In the genomic region with DNA sequence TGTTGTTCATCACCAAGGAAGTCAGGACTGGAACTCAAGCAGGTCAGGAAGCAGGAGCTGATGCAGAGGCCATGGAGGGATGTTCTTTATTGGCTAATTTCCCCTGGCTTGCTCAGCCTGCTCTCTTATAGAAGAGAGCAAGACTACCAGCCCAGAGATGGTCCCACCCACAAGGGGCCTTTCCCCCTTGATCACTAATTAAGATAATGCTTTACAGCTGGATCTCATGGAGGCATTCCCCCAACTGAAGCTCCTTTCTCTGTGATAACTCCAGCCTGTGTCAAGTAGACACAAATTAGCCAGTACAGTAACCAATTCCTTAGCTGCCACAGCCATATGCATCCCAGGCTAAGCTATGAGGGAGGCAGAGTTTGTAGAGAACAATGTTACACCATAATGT, we compare ENCODE assay signal across 13 mouse cellular contexts. TPM values are rescaled to one million over a fixed set of nuclear protein-coding genes. Genes with fewer than 3 reads are reported as not detected.
DNase-seq lines count a peak whose midpoint lies in the region; ATAC-seq lines count a peak whose summit lies in the region.
"Not testable (repeated sequence)": the region's sequence is repeated elsewhere in the genome, so short reads cannot be mapped to it uniquely, and the experiment has no call there.
"Had no signal": no experiment of that assay in that cellular context is flagged by ENCODE, and none has a peak within 500 bp of the region (broad histone marks: within the 10 kb centered on the region; RNA-seq: fewer than 3 reads in every experiment).

No protein-coding gene starts in this region.

- not testable (repeated sequence) for H3K9ac ChIP-seq in heart, embryonic 11.5 days (ENCODE audit: low read depth, low read length); intestine, embryonic 15.5 days; limb, embryonic 13.5 days; liver, embryonic 16.5 days (ENCODE audit: low read depth, low read length)
- H3K9ac ChIP-seq in midbrain, embryonic 13.5 days (replicated peaks), result 0 out of 2 replicates have a peak overlapping the region, but pooled peaks have one; percentile 32

- H3K4me2 ChIP-seq in heart, embryonic 11.5 days, result peak overlapping the region; percentile 60
- peak overlapping the region; percentile 64; the same call in 1 of the 2 replicates for H3K4me2 ChIP-seq in intestine, embryonic 15.5 days (replicated peaks)
- H3K4me2 ChIP-seq in limb, embryonic 13.5 days (replicated peaks), result peak overlapping the region; percentile 72
- H3K4me2 ChIP-seq in liver, embryonic 16.5 days (ENCODE audit: low read depth, low read length), result peak overlapping the region; percentile 80
- H3K4me2 ChIP-seq in midbrain, embryonic 13.5 days (replicated peaks), result 0 out of 2 replicates have a peak overlapping the region, but pooled peaks have one; percentile 72

- peaks cover 38% of the 10 kb centered on the region for H3K36me3 ChIP-seq in embryonic facial prominence, embryonic 10.5 days (replicated peaks)
- peaks cover 54% of the 10 kb centered on the region for H3K36me3 ChIP-seq in erythroblast, embryonic 14.5 days (ENCODE audit: control insufficient read depth)
- H3K36me3 ChIP-seq in heart, embryonic 11.5 days (ENCODE audit: control insufficient read depth, insufficient read depth, low read length); intestine, embryonic 15.5 days; midbrain, embryonic 13.5 days: not testable (repeated sequence)
- H3K36me3 ChIP-seq in limb, embryonic 13.5 days, result peaks cover 28% of the 10 kb centered on the region
- peaks cover 25% of the 10 kb centered on the region for H3K36me3 ChIP-seq in liver, embryonic 16.5 days (ENCODE audit: control insufficient read depth, insufficient read depth)

- ATAC-seq in heart, embryonic 11.5 days (replicated peaks; ENCODE audit: insufficient number of reproducible peaks, low FRiP score, low TSS enrichment); intestine, embryonic 15.5 days; limb, embryonic 13.5 days (ENCODE audit: low FRiP score, low read depth); liver, embryonic 16.5 days (ENCODE audit: low read depth); midbrain, embryonic 13.5 days: not testable (repeated sequence)

- DNase-seq in embryonic facial prominence, embryonic 10.5 days (ENCODE audit: low spot score), result peak; percentile 44

- not testable (repeated sequence) for H3K27ac ChIP-seq in embryonic facial prominence, embryonic 10.5 days (replicated peaks); heart, embryonic 11.5 days (ENCODE audit: low read depth, low read length); intestine, embryonic 15.5 days; limb, embryonic 13.5 days; liver, embryonic 16.5 days (ENCODE audit: low read length); midbrain, embryonic 13.5 days

- peaks cover 19% of the 10 kb centered on the region for H3K4me1 ChIP-seq in embryonic facial prominence, embryonic 10.5 days
- peaks cover 26% of the 10 kb centered on the region for H3K4me1 ChIP-seq in erythroblast, embryonic 14.5 days (ENCODE audit: control insufficient read depth)
- H3K4me1 ChIP-seq in heart, embryonic 11.5 days (ENCODE audit: control insufficient read depth, insufficient read depth, low read length); intestine, embryonic 15.5 days (replicated peaks): not testable (repeated sequence)
- peaks cover 22% of the 10 kb centered on the region for H3K4me1 ChIP-seq in limb, embryonic 13.5 days
- H3K4me1 ChIP-seq in liver, embryonic 16.5 days (ENCODE audit: control insufficient read depth, low read depth, low read length), result peaks cover 17% of the 10 kb centered on the region
- H3K4me1 ChIP-seq in midbrain, embryonic 13.5 days (replicated peaks), result peaks cover 19% of the 10 kb centered on the region

- not testable (repeated sequence) for H3K9me3 ChIP-seq in embryonic facial prominence, embryonic 10.5 days; erythroblast, embryonic 14.5 days (ENCODE audit: control insufficient read depth, low read length); heart, embryonic 11.5 days (replicated peaks; ENCODE audit: control insufficient read depth, low read length); intestine, embryonic 15.5 days; limb, embryonic 13.5 days; liver, embryonic 16.5 days (replicated peaks; ENCODE audit: control insufficient read depth, low read length); midbrain, embryonic 13.5 days

- peak overlapping the region; percentile 68 for H3K4me3 ChIP-seq in embryonic facial prominence, embryonic 10.5 days
- H3K4me3 ChIP-seq in erythroblast, embryonic 14.5 days (replicated peaks), result peak overlapping the region; percentile 70
- peak overlapping the region; percentile 8; the same call in 1 of the 2 replicates for H3K4me3 ChIP-seq in heart, embryonic 11.5 days (ENCODE audit: low read depth, low read length)
- not testable (repeated sequence) for H3K4me3 ChIP-seq in intestine, embryonic 15.5 days (replicated peaks); midbrain, embryonic 13.5 days (replicated peaks)
- 0 out of 2 replicates have a peak overlapping the region, but pooled peaks have one; percentile 5 for H3K4me3 ChIP-seq in limb, embryonic 13.5 days
- peak overlapping the region; percentile 81 for H3K4me3 ChIP-seq in liver, embryonic 16.5 days (ENCODE audit: low read depth, low read length)

- not testable (repeated sequence) for H3K27me3 ChIP-seq in embryonic facial prominence, embryonic 10.5 days (replicated peaks; ENCODE audit: low read depth, poor library complexity, severe bottlenecking); erythroblast, embryonic 14.5 days (ENCODE audit: control insufficient read depth); heart, embryonic 11.5 days (ENCODE audit: control insufficient read depth, insufficient read depth, low read length); intestine, embryonic 15.5 days (replicated peaks); limb, embryonic 13.5 days; liver, embryonic 16.5 days (ENCODE audit: control insufficient read depth, insufficient read depth, low read depth, low read length); midbrain, embryonic 13.5 days

RNA-seq across cellular contexts. Expression of a gene that starts 2.2 kb away (rescaled TPM):
- 7.0 and 8.5 TPM in 2 replicates for polyA plus RNA-seq in embryonic facial prominence, embryonic 10.5 days (2016; fragmentation: Nextera tagmentation; extraction: Ambion mirVana)
- polyA plus RNA-seq in erythroblast, embryonic 14.5 days (2012), result 24.3 and 25.8 TPM in 2 replicates
- 8.1 and 11.8 TPM in 2 replicates for polyA plus RNA-seq in heart, embryonic 11.5 days (2014; fragmentation: Nextera tagmentation; extraction: Ambion mirVana)
- 5.7 and 7.1 TPM in 2 replicates for polyA plus RNA-seq in intestine, embryonic 15.5 days (2015; fragmentation: Nextera tagmentation; extraction: Ambion mirVana)
- polyA plus RNA-seq in limb, embryonic 13.5 days (2015; fragmentation: Nextera tagmentation; extraction: Ambion mirVana), result 8.1 and 10.0 TPM in 2 replicates
- 5.8 and 6.1 TPM in 2 replicates for polyA plus RNA-seq in liver, embryonic 16.5 days (2015; fragmentation: Nextera tagmentation; extraction: Ambion mirVana)
- 2.9 and 3.0 TPM in 2 replicates for polyA plus RNA-seq in midbrain, embryonic 13.5 days (2015; fragmentation: Nextera tagmentation; extraction: Ambion mirVana)

RNA-seq across cellular contexts. Expression of a gene that starts 14.6 kb away (rescaled TPM):
- not detected in 2 replicates for polyA plus RNA-seq in embryonic facial prominence, embryonic 10.5 days (2016; fragmentation: Nextera tagmentation; extraction: Ambion mirVana)
- not detected in 2 replicates for polyA plus RNA-seq in erythroblast, embryonic 14.5 days (2012)
- not detected in 2 replicates for polyA plus RNA-seq in heart, embryonic 11.5 days (2014; fragmentation: Nextera tagmentation; extraction: Ambion mirVana)
- polyA plus RNA-seq in intestine, embryonic 15.5 days (2015; fragmentation: Nextera tagmentation; extraction: Ambion mirVana), result not detected in 2 replicates
- not detected in 2 replicates for polyA plus RNA-seq in limb, embryonic 13.5 days (2015; fragmentation: Nextera tagmentation; extraction: Ambion mirVana)
- polyA plus RNA-seq in liver, embryonic 16.5 days (2015; fragmentation: Nextera tagmentation; extraction: Ambion mirVana), result not detected in 2 replicates
- polyA plus RNA-seq in midbrain, embryonic 13.5 days (2015; fragmentation: Nextera tagmentation; extraction: Ambion mirVana), result not detected in 2 replicates
- polyA plus RNA-seq: hindbrain, embryonic 13.5 days; inflammation-experienced regulatory T-cells, adult 6 months; limb, embryonic 11.5 days; lung, postnatal 0 days; midbrain, embryonic 15.5 days; stomach, embryonic 16.5 days had no signal

RNA-seq across cellular contexts. Expression of a gene that starts 16.7 kb away (rescaled TPM):
- polyA plus RNA-seq in embryonic facial prominence, embryonic 10.5 days (2016; fragmentation: Nextera tagmentation; extraction: Ambion mirVana), result 0.27 and 0.45 TPM in 2 replicates
- 0.08 TPM in 1 of 2 replicates, not detected in the other for polyA plus RNA-seq in erythroblast, embryonic 14.5 days (2012)
- not detected in 2 replicates for polyA plus RNA-seq in heart, embryonic 11.5 days (2014; fragmentation: Nextera tagmentation; extraction: Ambion mirVana)
- 0.18 and 0.21 TPM in 2 replicates for polyA plus RNA-seq in intestine, embryonic 15.5 days (2015; fragmentation: Nextera tagmentation; extraction: Ambion mirVana)
- 0.27 and 0.55 TPM in 2 replicates for polyA plus RNA-seq in limb, embryonic 13.5 days (2015; fragmentation: Nextera tagmentation; extraction: Ambion mirVana)
- polyA plus RNA-seq in liver, embryonic 16.5 days (2015; fragmentation: Nextera tagmentation; extraction: Ambion mirVana), result 0.21 and 0.54 TPM in 2 replicates
- 0.40 and 0.52 TPM in 2 replicates for polyA plus RNA-seq in midbrain, embryonic 13.5 days (2015; fragmentation: Nextera tagmentation; extraction: Ambion mirVana)

RNA-seq across cellular contexts. Expression of a gene that starts 21.0 kb away (rescaled TPM):
- polyA plus RNA-seq in embryonic facial prominence, embryonic 10.5 days (2016; fragmentation: Nextera tagmentation; extraction: Ambion mirVana), result 80.0 and 84.9 TPM in 2 replicates
- polyA plus RNA-seq in erythroblast, embryonic 14.5 days (2012), result 1.4 TPM in 2 replicates
- 26.4 and 37.0 TPM in 2 replicates for polyA plus RNA-seq in heart, embryonic 11.5 days (2014; fragmentation: Nextera tagmentation; extraction: Ambion mirVana)
- 37.5 and 39.1 TPM in 2 replicates for polyA plus RNA-seq in intestine, embryonic 15.5 days (2015; fragmentation: Nextera tagmentation; extraction: Ambion mirVana)
- polyA plus RNA-seq in limb, embryonic 13.5 days (2015; fragmentation: Nextera tagmentation; extraction: Ambion mirVana), result 59.6 and 65.4 TPM in 2 replicates
- polyA plus RNA-seq in liver, embryonic 16.5 days (2015; fragmentation: Nextera tagmentation; extraction: Ambion mirVana), result 18.6 and 19.6 TPM in 2 replicates
- polyA plus RNA-seq in midbrain, embryonic 13.5 days (2015; fragmentation: Nextera tagmentation; extraction: Ambion mirVana), result 56.5 and 57.2 TPM in 2 replicates

RNA-seq across cellular contexts. Expression of a gene that starts 27.5 kb away (rescaled TPM):
- 9.9 and 11.8 TPM in 2 replicates for polyA plus RNA-seq in embryonic facial prominence, embryonic 10.5 days (2016; fragmentation: Nextera tagmentation; extraction: Ambion mirVana)
- 14.7 and 21.8 TPM in 2 replicates for polyA plus RNA-seq in erythroblast, embryonic 14.5 days (2012)
- polyA plus RNA-seq in heart, embryonic 11.5 days (2014; fragmentation: Nextera tagmentation; extraction: Ambion mirVana), result 22.0 and 23.4 TPM in 2 replicates
- 35.6 and 39.3 TPM in 2 replicates for polyA plus RNA-seq in intestine, embryonic 15.5 days (2015; fragmentation: Nextera tagmentation; extraction: Ambion mirVana)
- polyA plus RNA-seq in limb, embryonic 13.5 days (2015; fragmentation: Nextera tagmentation; extraction: Ambion mirVana), result 27.4 and 28.4 TPM in 2 replicates
- polyA plus RNA-seq in liver, embryonic 16.5 days (2015; fragmentation: Nextera tagmentation; extraction: Ambion mirVana), result 31.0 and 34.6 TPM in 2 replicates
- polyA plus RNA-seq in midbrain, embryonic 13.5 days (2015; fragmentation: Nextera tagmentation; extraction: Ambion mirVana), result 18.1 and 19.6 TPM in 2 replicates
